Mouse (Mus musculus) embryo, embryonic 11.5 days (tissue): Measurements from ENCODE around the gene Hagh.
A peak's percentile ranks its signal among the peaks of the same experiment; 100 is the strongest.

Experiments used
- DNase-seq: peaks from one replicate; pipeline ENCODE4 v3.0.0-alpha.2; 2012; ENCODE audit warnings: low read depth, low spot score

Hagh gene

GRCm38 (mm10) chr17:24839842-24840241 lies at the start of gene Hagh:
Hagh (plus strand) TSS chr17:24840143.
- DNase-seq = no peak

GRCm38 (mm10) chr17:24792190-24792589 lies 47.8 kb upstream of the Hagh start:
- no peak for DNase-seq

- DNase-seq = no peak
Measured at GRCm38 (mm10) chr17:24794791-24795190, 45.2 kb upstream of the Hagh start.

- DNase-seq = no peak
Measured at GRCm38 (mm10) chr17:24796969-24797368, 43.0 kb upstream of the Hagh start.

GRCm38 (mm10) chr17:24798229-24798628 lies 41.7 kb upstream of the Hagh start:
- DNase-seq = no peak

- DNase-seq = no peak
Measured at GRCm38 (mm10) chr17:24799476-24799875, 40.5 kb upstream of the Hagh start.

GRCm38 (mm10) chr17:24800524-24800923 lies 39.4 kb upstream of the Hagh start:
- DNase-seq = no peak

- DNase-seq = peak; percentile 67
Measured at GRCm38 (mm10) chr17:24803952-24804951, 35.7 kb upstream of the Hagh start, which contains the start of gene Meiob. Meiob (plus strand) TSS chr17:24804289.

GRCm38 (mm10) chr17:24811211-24811610 lies 28.7 kb upstream of the Hagh start:
- DNase-seq = no peak

- no peak for DNase-seq
Measured at GRCm38 (mm10) chr17:24812215-24812614, 27.7 kb upstream of the Hagh start.

- no peak for DNase-seq
Measured at GRCm38 (mm10) chr17:24815256-24815655, 24.7 kb upstream of the Hagh start.

GRCm38 (mm10) chr17:24817503-24817902 lies 22.4 kb upstream of the Hagh start:
- no peak for DNase-seq

GRCm38 (mm10) chr17:24818172-24818571 lies 21.8 kb upstream of the Hagh start:
- no peak for DNase-seq

GRCm38 (mm10) chr17:24819469-24819868 lies 20.5 kb upstream of the Hagh start:
- no peak for DNase-seq

- no peak for DNase-seq
Measured at GRCm38 (mm10) chr17:24821351-24822280, 18.3 kb upstream of the Hagh start.

GRCm38 (mm10) chr17:24840341-24840740 lies 398 bp downstream of the Hagh start:
- DNase-seq = no peak

- no peak for DNase-seq
Measured at GRCm38 (mm10) chr17:24841133-24841532, 1.2 kb downstream of the Hagh start.

GRCm38 (mm10) chr17:24842631-24843030 lies 2.7 kb downstream of the Hagh start:
- DNase-seq = no peak

- DNase-seq = no peak
Measured at GRCm38 (mm10) chr17:24844525-24844924, 4.6 kb downstream of the Hagh start.

- DNase-seq = no peak
Measured at GRCm38 (mm10) chr17:24847386-24847785, 7.4 kb downstream of the Hagh start.

GRCm38 (mm10) chr17:24848600-24849031 lies 8.7 kb downstream of the Hagh start:
- DNase-seq = no peak

- DNase-seq = no peak
Measured at GRCm38 (mm10) chr17:24849733-24850064, 9.8 kb downstream of the Hagh start.
